Mouse (Mus musculus): Measurements from ENCODE around the gene Lyz2. TPM values are rescaled to one million over a fixed set of nuclear protein-coding genes. Genes with fewer than 3 reads are reported as not detected.
"Not testable (repeated sequence)": the region's sequence is repeated elsewhere in the genome, so short reads cannot be mapped to it uniquely, and the experiment has no call there.

Lyz2 gene
- polyA plus RNA-seq, 1 experiment from 2014 or later = 10.4 TPM

DNA sequence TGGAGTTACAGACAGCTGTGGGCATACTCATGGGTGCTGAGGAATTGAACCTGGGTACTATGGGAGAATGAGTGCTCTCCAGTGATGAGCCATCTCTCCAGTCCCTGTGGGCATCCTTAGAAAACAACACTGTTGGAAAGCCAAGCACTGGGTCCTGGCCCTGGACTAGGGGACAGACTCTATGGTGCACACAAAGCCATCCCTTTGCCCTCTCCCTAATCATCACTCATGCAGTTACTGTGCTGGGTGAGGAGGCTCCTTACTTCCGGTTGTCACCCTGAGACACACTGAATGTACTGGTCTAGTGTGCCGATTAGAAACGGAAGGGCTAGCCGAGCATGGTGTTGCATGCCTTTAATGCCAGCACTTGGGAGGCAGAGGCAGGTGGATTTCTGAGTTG, 1.1 kb upstream of the Lyz2 start:
- not testable (repeated sequence) for H3K27me3 ChIP-seq; H3K27ac ChIP-seq; H3K36me3 ChIP-seq (ENCODE audit: poor library complexity, severe bottlenecking); H3K4me3 ChIP-seq; H3K4me2 ChIP-seq; H3K9ac ChIP-seq; ATAC-seq; H3K9me3 ChIP-seq (replicated peaks); H3K4me1 ChIP-seq
- WGBS = 92% methylated on average over 4 of the region's 4 CpGs

DNA sequence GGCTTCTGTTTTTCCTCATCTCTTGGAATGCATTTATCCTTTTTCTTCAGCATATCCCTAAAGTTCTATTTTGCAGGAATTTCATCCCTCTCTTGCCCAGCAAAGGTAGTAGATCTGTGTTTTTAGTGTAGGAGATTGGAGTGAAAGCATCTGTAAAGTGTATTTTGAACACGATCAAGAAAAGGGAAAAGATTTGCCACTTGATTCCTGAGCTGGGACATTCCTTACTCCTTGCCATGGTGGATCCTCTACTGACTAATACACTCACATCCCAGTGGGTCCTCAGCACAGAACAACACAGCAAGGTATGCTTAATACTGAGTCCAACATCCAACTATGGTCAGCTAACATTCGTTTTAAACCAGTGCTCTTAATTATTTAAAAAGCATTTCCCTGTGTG, 430 bp upstream of the Lyz2 start:
- ATAC-seq = no peak
- Histone ChIP-seq H3K9ac (no peak overlapping the region), H3K36me3 (ENCODE audit: poor library complexity, severe bottlenecking) (no peaks in the 10 kb centered on the region), H3K4me2 (no peak overlapping the region), H3K27ac (no peak overlapping the region), H3K9me3 (replicated peaks) (no peaks in the 10 kb centered on the region), H3K4me1 (no peaks in the 10 kb centered on the region), H3K4me3 (no peak overlapping the region), H3K27me3 (no peaks in the 10 kb centered on the region)
- WGBS = 91% methylated on average over 2 of the region's 2 CpGs

DNA sequence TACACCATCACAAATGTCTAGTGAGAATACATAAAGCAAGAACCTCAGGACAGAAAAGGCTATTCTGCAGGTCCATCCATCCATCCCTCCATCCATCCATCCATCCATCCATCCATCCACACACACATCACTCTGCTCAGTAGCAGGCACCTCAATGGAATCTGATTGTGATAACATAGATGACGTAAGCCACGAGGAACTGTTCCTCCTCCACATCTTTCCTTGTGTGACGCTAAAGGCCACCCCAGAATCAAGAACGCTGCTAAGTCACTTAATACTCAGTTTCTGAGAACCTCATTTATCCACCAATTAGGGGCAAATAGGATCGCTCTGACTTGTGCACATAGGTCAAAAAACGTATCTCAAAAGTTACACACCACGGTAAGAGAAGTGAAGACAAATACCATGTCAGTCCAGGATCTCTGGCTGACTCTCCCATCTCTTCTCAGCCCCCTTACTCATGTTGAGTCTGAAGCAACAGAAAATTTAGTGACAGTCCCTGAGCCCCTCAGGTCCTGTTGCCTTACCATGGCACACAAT, 670 bp downstream of the Lyz2 start:
- Histone ChIP-seq H3K27ac (no peak overlapping the region), H3K4me2 (no peak overlapping the region), H3K4me1 (no peaks in the 10 kb centered on the region), H3K27me3 (no peaks in the 10 kb centered on the region), H3K4me3 (no peak overlapping the region), H3K9ac (no peak overlapping the region), H3K9me3 (replicated peaks) (no peaks in the 10 kb centered on the region), H3K36me3 (ENCODE audit: poor library complexity, severe bottlenecking) (no peaks in the 10 kb centered on the region)
- 93% methylated on average over 7 of the region's 7 CpGs for WGBS
- ATAC-seq = no peak

DNA sequence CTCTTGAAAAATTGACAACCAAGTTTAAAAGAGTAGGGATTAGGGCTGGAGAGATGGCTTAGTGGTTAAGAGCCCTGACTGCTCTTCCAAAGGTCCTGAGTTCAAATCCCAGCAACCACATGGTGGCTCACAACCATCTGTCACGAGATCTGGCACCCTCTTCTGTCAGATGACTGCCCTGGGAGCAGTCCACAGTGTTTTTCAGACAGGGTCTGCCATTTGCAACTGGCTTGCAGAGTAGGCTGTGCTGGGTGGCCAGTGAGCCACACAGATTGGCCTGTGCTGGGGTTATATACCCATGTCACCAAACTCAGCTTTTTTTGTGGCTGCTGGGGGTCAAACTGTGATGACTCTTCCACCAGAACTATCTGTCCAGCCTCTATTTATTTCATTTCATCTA, 2.1 kb downstream of the Lyz2 start:
- no peaks in the 10 kb centered on the region for H3K4me1 ChIP-seq
- H3K27me3 ChIP-seq = no peaks in the 10 kb centered on the region
- no peak overlapping the region for H3K9ac ChIP-seq
- no peaks in the 10 kb centered on the region for H3K36me3 ChIP-seq (ENCODE audit: poor library complexity, severe bottlenecking)
- H3K27ac ChIP-seq = no peak overlapping the region
- no peaks in the 10 kb centered on the region for H3K9me3 ChIP-seq (replicated peaks)
- H3K4me2 ChIP-seq = no peak overlapping the region
- 70% methylated on average over 1 of the region's 1 CpGs for WGBS
- no peak for ATAC-seq
- no peak overlapping the region for H3K4me3 ChIP-seq

DNA sequence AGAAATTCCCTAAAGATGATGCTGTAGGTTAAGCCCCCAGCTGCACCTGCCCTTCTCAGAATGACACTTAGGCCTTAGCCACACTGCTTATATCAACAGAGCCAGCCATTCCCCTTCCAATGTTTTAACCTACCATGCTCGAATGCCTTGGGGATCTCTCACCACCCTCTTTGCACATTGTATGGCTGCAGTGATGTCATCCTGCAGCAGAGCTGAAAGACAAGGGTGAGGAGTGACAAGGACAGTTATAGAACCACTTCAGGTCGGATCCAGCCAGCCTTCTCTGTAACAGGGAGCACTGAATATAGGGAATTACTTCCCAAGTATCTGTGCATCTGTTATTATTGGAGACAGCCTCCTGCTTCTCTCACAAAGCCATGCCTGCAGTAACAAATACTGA, 3.6 kb downstream of the Lyz2 start:
- not testable (repeated sequence) for H3K4me3 ChIP-seq; H3K9ac ChIP-seq; H3K4me1 ChIP-seq; H3K27ac ChIP-seq; ATAC-seq; H3K36me3 ChIP-seq (ENCODE audit: poor library complexity, severe bottlenecking); H3K27me3 ChIP-seq; H3K9me3 ChIP-seq (replicated peaks); H3K4me2 ChIP-seq
- 49% methylated on average over 2 of the region's 2 CpGs for WGBS

DNA sequence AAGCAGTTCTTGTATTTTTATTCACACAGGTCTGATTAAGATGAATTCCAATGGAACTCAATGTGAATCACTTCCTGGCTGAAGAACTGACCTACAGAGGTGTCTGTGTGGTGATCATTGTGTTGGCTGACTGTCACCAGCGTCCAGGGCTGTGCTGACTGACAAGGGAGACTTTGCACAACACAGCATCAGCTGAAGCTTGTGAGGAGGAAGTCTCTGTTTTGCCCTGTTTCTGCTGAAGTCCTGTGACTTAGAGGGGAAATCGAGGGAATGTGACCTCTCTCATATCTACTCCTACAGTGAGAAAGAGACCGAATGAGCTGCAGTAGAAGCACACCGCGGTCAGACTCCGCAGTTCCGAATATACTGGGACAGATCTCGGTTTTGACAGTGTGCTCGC, 4.3 kb downstream of the Lyz2 start:
- H3K36me3 ChIP-seq (ENCODE audit: poor library complexity, severe bottlenecking); H3K9ac ChIP-seq; H3K9me3 ChIP-seq (replicated peaks); H3K27ac ChIP-seq; H3K4me2 ChIP-seq; H3K4me3 ChIP-seq; ATAC-seq; H3K4me1 ChIP-seq; H3K27me3 ChIP-seq: not testable (repeated sequence)
- WGBS = 84% methylated on average over 9 of the region's 9 CpGs

DNA sequence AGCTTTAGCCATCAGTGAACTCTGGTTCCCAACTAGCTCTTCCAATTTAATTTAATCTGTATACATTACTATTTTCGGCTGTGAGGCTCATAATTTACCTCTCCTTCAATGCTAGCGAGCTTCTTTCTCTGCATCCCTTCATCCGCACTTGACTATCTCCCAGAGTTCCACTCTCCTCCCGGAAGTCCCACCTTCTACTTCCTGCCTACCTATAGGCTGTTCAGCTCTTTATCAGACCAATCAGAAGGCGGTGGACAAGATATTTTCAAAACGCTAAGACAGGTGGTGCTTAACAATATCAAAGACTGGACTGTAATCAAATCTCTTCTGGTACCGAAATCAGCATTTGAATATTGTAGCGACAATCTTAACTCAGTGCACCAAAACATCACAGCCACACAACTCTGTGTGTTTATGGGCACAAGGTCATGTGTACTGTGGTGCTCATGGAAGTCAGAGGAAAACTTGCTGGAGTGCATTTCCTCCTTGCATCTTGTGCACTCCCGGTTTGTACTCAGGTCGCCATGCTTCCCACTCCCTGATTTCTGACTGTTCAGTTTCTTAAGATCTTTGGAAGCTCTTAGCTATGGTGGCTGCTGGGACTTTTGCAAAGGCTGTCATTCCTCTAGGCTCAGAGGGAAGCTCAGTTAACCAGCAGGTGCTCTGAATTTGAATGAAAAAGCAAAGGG, 6.3 kb downstream of the Lyz2 start:
- H3K36me3 ChIP-seq (ENCODE audit: poor library complexity, severe bottlenecking) = no peaks in the 10 kb centered on the region
- H3K27ac ChIP-seq = no peak overlapping the region
- H3K27me3 ChIP-seq = no peaks in the 10 kb centered on the region
- no peak overlapping the region for H3K4me2 ChIP-seq
- H3K9me3 ChIP-seq (replicated peaks) = no peaks in the 10 kb centered on the region
- no peak overlapping the region for H3K4me3 ChIP-seq
- 83% methylated on average over 10 of the region's 10 CpGs for WGBS
- no peaks in the 10 kb centered on the region for H3K4me1 ChIP-seq
- ATAC-seq = no peak
- H3K9ac ChIP-seq = no peak overlapping the region

DNA sequence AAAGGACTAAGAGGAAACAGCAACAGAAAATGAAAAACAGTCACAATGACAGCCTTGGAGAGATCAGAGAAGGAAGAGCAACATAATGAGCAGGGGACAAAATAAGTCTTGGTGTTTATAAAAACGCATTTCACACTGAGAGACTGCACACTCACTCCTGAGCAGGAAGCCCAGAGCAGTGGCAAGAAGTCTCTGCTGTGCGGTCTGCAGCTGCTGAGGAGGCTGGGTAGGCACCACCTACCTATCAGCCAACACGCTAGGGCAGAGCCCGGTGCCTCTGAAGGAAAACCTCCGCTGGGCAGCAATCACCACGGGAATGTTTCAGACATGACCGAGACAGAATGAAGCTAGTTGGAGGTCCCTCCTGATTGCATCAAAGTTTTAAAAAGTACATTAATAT, 7.5 kb downstream of the Lyz2 start:
- H3K27ac ChIP-seq; H3K9ac ChIP-seq; ATAC-seq; H3K36me3 ChIP-seq (ENCODE audit: poor library complexity, severe bottlenecking); H3K4me1 ChIP-seq; H3K9me3 ChIP-seq (replicated peaks); H3K4me3 ChIP-seq; H3K27me3 ChIP-seq; H3K4me2 ChIP-seq: not testable (repeated sequence)
- WGBS = 92% methylated on average over 4 of the region's 7 CpGs

DNA sequence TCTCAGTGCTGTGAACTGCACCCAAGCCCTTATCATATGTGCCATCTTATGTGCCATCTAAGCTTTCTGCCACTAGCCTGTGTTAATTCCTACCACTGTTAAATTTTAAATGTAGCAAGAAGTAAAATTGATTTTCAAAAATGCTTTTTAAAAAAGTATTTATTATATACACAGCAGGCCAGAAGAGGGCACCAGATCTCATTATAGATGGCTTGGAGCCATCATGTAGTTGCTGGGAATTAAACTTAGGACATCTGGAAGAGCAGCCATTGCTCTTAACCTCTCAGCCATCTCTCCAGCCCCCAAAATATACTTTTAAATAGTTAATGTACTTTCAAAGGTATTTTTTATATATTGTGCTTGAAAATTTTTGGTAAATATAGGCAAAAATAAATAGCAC, 10.1 kb downstream of the Lyz2 start:
- H3K4me1 ChIP-seq = no peaks in the 10 kb centered on the region
- no peak for ATAC-seq
- no peak overlapping the region for H3K9ac ChIP-seq
- H3K4me2 ChIP-seq = no peak overlapping the region
- H3K36me3 ChIP-seq (ENCODE audit: poor library complexity, severe bottlenecking) = no peaks in the 10 kb centered on the region
- H3K9me3 ChIP-seq (replicated peaks) = no peaks in the 10 kb centered on the region
- H3K27me3 ChIP-seq = no peaks in the 10 kb centered on the region
- no peak overlapping the region for H3K4me3 ChIP-seq
- H3K27ac ChIP-seq = no peak overlapping the region

DNA sequence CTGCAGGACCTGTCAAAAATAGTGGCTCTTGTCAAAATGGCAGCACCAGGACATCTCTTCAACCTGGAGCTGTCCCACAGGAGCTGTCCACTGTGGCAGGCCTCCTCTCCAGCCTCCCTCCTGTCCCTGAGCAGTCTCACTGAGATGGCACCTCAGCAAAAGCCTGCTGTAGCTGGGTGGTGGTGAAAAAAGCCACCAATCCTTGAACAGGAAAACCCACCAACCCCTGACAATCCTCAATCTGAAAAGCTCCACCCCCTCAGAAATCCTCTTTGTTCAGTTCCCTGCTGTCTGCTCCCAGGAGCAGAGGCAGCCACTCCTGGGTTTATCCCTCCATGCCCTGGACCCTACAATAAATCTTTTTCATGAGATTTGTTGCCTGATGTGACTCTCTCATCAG, 22.3 kb downstream of the Lyz2 start:
- H3K27me3 ChIP-seq = no peaks in the 10 kb centered on the region
- 0 out of 2 replicates have a peak, but pooled peaks have one; percentile 27 for ATAC-seq
- no peaks in the 10 kb centered on the region for H3K36me3 ChIP-seq (ENCODE audit: poor library complexity, severe bottlenecking)
- H3K9me3 ChIP-seq (replicated peaks) = peaks cover 4% of the 10 kb centered on the region
- H3K9ac ChIP-seq = no peak overlapping the region
- no peak overlapping the region for H3K4me3 ChIP-seq
- no peak overlapping the region for H3K4me2 ChIP-seq
- no peak overlapping the region for H3K27ac ChIP-seq
- no peaks in the 10 kb centered on the region for H3K4me1 ChIP-seq

DNA sequence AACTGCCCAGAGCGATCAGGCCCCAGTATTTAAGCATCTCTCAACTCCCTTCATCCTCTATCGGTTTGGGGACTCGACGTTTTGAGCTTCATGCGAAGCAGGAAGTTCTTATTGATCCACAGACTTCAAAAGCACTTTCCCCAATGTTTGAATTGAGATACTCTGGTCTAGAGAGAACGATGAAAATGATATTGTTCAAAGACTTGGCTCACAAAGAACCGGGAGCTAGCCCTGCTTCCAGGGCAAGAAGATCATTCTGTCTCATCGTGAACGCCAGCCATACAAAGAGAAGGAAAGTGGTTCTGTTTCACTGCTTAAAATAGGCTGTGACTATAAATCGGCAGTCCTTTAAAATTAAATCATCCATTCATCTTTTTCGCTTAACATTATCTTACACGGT, 43.5 kb downstream of the Lyz2 start, which contains the start of gene 9530003J23Rik:
9530003J23Rik (minus strand) TSS at position 101 of the 400 bp plus-strand sequence.
- Histone ChIP-seq H3K4me2 (no peak within 1 kb of the TSS), H3K27ac (no peak within 1 kb of the TSS)

DNA sequence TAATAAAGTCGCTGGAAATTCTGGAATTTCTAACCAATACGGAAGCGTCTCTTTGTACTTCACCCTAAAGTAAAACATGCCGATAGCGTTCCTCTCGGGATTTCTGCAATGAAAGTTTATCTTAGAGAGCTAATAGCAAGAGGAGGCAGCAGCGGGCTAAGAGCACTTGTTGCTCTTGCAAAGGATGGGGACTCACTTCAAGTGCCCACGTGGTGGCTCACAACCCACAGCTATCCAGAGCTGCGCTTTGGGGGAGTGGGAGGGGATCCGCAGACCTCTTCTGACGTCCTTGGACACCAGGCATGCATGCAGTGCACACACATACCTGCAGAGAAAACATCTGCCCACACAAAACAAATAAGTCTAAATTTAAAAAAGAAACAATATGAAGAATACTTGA, 46.3 kb downstream of the Lyz2 start:
- Histone ChIP-seq H3K4me2 (no peak overlapping the region), H3K9me3 (replicated peaks) (no peaks in the 10 kb centered on the region), H3K9ac (no peak overlapping the region), H3K4me3 (no peak overlapping the region), H3K27me3 (no peaks in the 10 kb centered on the region), H3K4me1 (no peaks in the 10 kb centered on the region), H3K36me3 (ENCODE audit: poor library complexity, severe bottlenecking) (no peaks in the 10 kb centered on the region), H3K27ac (no peak overlapping the region)
- no peak for ATAC-seq
- WGBS = 61% methylated on average over 11 of the region's 11 CpGs

More for the DNA sequence above, 43.5 kb downstream of the Lyz2 start, which contains the start of gene 9530003J23Rik:
- H3K9ac ChIP-seq = no peak within 1 kb of the TSS
- H3K9me3 ChIP-seq (replicated peaks) = no peaks in the 10 kb centered on the region
- no peaks in the 10 kb centered on the region for H3K4me1 ChIP-seq
- H3K4me3 ChIP-seq = no peak within 1 kb of the TSS
- 90% methylated on average over 12 of the region's 12 CpGs for WGBS
- no peaks in the 10 kb centered on the region for H3K36me3 ChIP-seq (ENCODE audit: poor library complexity, severe bottlenecking)
- ATAC-seq = no peak
- no peaks in the 10 kb centered on the region for H3K27me3 ChIP-seq

DNA sequence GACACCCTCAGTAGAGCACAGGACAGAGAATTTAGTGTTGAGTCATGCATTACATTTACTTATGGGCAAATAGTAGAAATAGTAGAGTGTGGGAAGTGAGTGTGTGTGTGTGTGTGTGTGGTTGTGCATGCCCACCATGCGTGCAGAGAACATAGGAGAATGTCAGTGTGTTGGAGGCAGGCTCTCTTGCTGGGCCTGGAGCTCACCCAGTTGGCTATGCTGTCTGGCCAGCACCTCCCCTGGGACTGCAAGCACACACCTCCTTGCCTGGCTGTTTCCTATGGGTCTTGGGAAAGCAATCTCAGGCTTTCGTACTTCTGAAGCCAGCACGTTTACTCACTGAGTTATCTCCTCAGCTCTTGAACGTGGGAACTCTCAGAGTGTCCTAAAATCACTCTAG, 47.3 kb downstream of the Lyz2 start:
- Histone ChIP-seq H3K27me3 (no peaks in the 10 kb centered on the region), H3K4me1 (no peaks in the 10 kb centered on the region), H3K4me2 (no peak overlapping the region), H3K4me3 (no peak overlapping the region), H3K9me3 (replicated peaks) (no peaks in the 10 kb centered on the region), H3K36me3 (ENCODE audit: poor library complexity, severe bottlenecking) (no peaks in the 10 kb centered on the region), H3K27ac (no peak overlapping the region), H3K9ac (no peak overlapping the region)
- ATAC-seq = no peak
- WGBS = 76% methylated on average over 4 of the region's 4 CpGs
